Mouse (Mus musculus): ENCODE measurements around the gene Mylk4.

Mylk4 gene

DNA sequence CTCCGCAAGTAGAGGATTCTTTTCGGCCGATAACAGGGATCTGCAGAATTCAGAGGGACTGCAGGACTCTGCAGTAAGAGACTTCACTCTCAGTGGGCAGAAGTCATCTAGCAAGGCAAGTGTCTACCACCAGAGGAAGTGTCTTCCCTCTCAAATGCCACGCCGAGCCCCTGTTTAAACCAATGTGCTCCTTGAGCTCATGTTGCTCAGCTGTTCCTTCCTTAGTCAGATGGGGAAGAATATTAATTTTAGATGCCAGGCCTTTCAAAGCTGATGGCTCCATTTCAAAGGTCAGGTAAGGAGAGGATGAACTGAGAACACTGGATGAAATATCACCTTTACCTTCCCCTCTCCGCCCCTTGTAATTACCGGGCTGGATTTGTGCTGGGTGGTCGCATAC lies at the start of gene Mylk4:
TSS of gene Mylk4 (minus strand) at position 139 of the 400 bp plus-strand sequence.
- DNase-seq = no peak

DNA sequence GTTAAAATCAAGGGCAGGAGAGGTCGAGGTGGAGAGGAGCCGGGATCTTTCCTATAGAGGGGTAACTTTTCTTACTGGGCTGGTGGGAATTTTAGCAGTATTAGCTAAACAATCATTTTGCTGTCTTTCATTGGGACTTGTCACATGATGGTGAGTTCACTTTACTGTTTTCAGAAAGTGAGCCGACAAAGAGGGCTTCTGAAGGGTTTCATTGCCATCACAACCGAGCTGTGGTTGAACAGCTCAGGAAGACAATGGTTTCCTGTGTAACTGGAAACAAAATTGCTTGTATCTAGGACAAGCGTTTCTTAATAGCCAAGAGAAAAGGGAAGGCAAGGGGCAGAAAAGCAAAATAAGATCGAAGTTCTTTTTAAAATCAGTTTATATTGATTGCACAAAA lies 49.5 kb upstream of the Mylk4 start:
- DNase-seq = no peak

DNA sequence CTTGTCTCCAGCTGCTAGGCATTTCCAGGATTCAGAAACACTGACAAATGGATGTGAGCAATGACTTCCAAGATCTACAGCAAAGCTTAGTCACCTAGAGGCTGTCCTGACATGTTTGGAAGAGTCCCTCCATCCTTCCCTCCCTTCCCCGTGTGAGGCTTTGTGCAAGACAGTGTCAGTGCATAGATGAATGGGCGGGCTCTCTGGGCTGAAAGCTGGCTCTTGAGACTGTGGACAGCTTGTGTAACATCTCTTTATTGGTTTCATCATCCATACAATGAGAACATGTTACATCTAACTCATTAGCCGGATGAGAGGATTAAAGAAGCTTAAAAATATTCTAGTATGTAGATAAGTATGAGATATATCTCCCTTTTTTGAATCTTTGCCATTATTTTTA lies 49.0 kb upstream of the Mylk4 start:
- no peak for DNase-seq

DNA sequence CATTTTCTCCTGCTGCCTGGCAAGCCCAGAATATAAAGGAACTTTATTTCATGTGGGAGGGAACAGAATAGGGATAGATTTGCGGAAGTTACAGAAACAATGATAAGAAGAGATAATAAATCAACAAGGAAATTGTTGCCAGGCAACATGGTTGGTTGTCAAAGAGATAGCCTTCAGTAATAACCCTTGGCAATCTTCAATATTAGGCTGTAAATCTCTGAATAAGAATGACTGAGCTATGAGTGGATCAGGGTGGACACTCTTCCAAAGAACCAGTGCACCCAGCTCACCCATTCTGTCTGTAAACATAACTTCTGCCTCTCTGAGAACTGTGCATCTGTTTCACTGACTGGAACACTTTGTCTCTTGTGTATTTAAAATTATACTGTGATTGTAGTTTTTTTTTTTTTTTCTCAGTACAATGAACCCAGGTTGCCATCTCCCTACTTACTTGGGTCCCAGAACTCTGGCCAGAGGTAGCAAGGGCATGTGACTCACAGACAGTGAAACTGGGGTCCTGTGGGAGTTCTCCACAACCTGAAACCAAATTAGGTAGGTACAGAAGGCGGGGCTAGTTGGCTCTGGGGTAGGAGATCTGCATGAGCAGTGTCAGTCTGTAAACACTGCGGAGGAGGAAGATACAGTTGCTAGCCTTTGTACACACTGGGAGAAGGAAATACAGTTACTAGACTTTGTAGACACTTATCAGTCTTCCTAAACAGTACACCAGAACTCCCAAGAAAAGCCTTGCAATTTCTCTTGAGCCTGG lies 47.9 kb upstream of the Mylk4 start:
- DNase-seq = no peak

DNA sequence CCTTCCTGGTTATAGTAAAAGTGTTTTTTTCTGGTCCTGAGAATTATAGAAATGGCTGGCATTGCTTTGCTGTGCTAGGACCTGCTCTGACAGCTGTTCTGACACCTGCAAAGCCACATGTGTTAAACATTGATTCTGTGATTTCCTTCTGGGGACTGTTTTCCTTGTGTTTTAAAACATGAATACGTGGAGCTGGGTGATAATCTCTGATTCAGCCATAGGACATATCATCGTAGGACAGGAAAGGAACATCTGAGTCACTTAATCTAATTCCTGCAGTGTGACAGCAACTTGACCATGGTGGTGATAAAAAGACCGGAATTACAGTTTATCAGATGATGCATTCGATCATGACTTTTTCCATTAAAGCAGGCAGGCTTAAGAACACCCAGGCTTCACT lies 45.1 kb upstream of the Mylk4 start:
- DNase-seq = no peak

DNA sequence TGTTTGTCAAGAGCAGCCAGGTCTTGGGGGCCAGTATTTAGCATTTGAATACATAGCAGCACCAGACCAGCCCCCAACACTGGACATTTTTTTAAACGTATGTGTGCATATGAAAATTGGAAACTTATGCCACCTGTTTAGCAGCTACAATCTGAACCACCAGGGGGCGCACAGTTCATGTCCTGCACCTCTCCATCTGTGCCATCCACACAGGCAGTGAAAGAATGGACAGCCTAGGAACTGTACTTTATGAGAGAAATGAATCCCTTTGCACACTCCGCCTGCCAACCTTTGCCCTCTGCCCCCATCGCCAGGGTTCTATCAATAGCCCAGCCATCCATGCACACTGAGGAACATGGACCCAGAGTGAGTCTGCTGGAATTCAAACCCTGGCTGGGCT lies 44.2 kb upstream of the Mylk4 start:
- DNase-seq = peak; percentile 49 to 78

DNA sequence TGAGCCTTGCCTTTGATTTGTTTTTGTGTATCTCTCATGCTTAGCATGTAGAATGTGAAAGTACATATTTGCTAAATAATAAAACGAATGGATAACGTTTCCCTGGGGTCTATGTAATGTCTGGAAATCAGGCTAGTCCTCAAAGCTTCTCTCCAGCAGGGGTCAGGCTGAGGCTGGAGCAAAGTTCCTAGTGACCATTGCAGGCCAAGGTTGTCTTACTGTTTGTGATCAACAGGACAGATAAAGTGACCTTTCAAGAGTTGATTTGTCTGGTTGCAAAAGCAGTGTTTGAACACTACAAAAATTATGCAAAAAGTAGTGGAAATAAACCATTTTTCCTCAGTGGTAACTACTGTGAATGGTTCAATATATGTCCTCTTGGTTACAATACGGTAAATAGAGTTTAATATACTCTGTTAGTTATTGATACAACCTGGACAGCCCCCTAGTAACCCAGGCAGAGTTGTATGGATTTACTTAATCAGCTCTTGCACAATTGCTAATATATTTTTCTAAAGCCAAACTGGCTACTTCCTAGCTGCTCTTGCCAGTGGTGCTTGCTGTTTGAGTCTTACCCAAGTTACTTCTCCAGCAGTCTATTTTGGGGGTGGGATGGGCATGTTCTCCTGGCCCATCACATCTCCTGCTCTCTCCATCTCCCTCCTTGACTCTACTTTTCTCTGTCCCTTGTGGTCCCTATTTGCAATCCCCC lies 43.5 kb upstream of the Mylk4 start:
- DNase-seq = peak in 1 of 2 experiments; percentile 38

DNA sequence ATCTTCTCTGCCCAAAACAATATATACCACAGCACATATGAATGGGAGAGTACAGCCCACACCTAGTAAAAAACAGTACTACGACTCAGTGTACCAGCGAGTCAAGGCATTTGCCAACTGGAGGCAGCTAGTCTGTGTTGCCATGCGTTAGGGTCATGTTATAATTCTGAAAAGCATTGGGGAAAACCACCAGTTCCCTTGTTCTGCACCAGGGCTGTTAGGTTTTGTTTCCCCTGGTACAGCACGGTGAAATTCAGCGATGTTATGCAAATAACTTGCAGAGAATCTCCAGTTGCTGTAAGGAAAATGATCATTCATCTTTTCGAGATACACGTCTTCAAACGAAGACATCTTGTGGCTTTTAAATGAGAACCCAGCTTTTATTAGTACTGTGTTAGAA lies 41.8 kb upstream of the Mylk4 start:
- no peak for DNase-seq

DNA sequence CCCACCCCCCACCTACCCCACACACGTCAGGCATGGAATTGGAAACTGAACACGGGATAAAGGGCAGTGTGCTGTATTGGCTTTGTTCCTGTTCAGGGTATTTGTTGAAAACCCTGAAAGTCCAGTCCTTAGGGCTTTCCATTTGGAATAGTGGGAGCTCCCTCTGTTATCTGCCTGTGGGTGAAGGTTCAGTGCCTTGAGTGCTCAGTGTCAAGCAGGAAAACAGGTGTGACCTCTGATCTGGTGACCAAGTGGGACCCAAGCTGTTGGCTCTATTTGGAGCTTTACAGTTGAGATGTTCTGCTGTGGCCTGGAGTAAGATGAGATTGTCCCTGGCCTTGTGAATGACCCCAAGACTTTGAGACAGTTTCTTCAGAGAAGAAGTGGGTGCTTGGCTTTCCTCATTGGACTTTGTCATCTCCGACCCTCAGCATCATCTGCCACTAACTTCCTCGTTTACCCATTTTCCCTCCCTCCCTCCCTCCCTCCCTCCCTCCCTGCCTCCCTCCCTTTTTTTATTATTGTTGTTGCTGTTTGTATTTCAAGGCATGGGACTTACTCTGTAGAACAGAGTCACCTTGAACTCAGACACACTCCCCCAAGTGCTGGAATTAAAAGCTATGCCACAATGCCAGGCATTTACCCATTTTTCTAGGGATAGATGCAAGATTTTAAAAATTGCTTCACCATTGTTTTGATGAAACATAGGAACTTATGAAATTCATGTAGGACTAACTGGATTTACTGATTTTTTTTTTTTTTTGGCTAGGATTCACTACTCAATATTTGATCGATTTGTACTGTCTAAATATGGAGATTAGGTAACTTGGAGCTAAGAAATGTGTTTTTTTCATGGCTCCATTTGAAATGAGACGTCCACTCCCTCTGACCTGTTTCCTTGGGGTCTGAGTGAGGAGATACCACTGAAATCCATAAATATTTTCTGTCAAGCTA lies 40.9 kb upstream of the Mylk4 start:
- no peak for DNase-seq

DNA sequence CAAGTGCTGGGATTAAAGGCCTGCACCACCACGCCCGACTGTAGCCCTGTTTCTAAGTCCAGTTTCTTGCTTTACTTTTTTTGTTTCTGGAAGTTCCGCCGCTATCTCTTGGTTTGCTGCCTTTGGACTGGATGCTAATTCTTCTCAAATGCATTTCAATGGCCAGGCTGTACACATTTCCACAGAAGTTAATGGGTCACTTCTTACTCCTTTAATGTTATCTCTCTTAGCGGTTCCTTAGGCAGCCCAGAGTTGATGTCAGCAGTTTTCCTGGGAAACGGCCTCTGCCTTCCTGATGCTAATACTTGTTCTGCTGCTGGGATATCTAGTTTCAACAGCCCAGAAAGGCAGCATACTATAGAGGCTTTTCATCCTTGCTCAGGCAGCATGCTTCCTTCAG lies 39.4 kb upstream of the Mylk4 start:
- DNase-seq = no peak

DNA sequence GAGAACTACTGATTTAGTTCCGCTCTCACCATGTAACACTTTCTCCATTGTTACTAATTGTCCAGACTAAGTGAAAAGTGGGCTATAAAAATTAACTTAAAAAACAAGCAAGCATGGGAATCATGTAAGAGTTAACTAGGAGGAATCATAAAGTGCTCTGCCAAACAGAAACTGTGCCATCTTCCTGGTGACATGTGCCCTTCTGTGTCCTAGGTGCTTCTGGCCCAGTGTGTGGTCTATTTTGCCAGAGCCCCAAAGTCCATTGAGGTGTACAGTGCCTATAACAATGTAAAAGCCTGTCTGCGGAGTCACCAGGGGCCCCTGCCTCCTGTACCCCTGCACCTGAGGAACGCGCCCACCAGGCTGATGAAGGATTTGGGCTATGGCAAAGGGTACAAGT lies 37.9 kb upstream of the Mylk4 start:
- DNase-seq = no peak

DNA sequence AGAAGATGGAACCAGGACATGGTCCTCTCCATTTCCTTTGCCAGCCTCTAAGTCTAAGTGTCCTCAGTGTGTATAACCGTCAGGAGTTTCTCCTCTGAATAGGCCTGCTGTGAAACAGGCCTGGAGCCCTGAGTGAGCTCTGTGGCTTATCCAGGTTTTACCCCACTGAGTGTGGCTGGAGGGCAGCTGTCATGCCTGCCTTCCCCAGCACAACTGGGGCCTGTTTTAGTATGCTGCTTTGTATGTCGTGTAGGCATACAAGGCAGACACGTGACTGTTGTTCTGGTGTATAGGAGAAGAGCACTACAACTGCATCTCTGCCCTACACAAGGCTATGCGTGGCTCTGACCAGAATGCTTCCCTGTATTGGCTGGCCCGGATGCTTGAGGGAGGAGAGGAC lies 36.2 kb upstream of the Mylk4 start:
- no peak for DNase-seq

DNA sequence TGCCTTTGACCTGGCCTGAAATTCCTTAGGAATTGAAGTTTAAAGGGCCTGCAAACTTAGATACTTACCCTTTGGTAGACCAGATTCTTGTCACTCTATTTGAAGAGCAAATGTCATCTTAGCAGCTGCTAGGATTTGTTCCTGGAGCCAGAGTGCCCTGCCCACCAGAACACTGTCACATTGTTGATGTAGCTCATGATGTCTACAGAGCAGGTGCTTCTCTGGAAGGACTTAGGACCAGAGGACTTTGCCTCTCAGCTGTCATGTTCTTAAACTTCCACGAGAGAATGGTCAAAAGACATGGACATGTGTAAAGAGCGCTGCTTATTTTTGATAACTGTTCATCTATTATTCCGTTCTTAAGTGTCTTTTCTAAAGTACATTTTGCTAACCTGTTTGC lies 35.5 kb upstream of the Mylk4 start:
- DNase-seq = no peak

DNA sequence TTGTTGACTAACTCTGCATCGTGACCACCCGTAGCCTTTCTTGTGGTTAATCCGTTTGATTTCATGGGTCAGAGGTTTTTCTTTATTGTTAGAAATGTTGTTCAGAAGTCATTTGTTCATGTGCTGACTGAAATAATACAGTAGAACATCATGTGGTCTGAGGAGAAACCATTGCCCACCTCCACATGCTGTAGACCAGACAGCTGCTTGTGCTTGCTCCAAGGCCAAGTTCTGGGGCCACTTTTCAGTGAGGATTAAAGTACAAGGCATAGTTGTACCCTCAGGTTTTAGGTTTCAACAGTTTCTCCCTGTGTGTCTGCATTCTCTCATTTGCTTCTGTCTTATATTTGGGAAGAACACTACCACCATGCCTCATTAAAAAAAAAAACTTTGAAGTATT lies 23.9 kb upstream of the Mylk4 start:
- no peak for DNase-seq

DNA sequence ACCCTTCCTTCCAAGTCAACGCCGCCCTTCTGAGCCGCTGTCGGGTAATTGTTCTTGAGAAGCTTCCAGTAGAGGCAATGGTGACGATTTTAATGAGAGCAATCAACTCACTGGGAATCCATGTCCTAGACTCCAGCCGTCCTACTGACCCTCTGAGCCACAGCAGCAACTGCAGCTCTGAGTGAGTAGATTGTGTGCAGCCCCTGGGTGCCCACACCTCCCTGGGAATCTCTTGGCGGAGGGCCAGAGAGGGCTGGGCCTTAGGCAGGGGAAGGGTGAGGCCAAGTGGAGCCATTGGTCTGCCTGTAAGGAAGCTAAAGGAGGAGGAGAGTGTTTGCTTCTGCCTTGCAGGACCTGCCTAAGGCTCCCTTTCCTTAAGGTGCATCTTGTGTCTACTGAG lies 23.1 kb upstream of the Mylk4 start:
- peak; percentile 21 to 38 for DNase-seq

DNA sequence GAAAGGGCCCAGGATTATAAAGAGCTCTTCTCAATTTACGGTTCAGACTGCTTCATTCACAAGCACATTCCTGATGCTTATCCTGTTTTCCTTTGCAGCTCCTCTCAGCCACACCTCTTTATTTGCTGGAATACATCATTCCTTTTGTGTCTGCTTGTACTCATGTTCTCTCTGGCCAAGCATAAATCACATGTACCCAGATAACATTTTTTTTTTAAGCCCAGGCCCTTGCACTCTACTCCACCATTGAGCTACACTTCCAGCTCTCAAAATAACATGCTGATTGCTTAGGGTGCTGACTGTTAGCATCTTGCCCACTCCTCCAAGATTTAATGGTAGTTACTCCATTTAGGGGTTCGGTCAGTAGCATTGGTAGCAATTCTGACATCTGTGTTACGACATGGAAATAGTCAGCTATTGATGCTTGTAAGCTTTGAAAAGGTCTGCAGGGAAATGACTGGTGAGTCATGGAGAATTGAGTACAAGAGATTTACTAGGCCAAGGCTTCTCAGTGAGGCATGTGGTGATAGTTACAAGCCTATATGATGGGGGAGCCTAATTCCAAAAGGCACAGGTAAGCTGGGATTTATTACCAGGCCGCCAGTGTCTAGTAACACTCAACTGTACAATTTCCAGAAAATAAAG lies 20.1 kb upstream of the Mylk4 start:
- no peak for DNase-seq

DNA sequence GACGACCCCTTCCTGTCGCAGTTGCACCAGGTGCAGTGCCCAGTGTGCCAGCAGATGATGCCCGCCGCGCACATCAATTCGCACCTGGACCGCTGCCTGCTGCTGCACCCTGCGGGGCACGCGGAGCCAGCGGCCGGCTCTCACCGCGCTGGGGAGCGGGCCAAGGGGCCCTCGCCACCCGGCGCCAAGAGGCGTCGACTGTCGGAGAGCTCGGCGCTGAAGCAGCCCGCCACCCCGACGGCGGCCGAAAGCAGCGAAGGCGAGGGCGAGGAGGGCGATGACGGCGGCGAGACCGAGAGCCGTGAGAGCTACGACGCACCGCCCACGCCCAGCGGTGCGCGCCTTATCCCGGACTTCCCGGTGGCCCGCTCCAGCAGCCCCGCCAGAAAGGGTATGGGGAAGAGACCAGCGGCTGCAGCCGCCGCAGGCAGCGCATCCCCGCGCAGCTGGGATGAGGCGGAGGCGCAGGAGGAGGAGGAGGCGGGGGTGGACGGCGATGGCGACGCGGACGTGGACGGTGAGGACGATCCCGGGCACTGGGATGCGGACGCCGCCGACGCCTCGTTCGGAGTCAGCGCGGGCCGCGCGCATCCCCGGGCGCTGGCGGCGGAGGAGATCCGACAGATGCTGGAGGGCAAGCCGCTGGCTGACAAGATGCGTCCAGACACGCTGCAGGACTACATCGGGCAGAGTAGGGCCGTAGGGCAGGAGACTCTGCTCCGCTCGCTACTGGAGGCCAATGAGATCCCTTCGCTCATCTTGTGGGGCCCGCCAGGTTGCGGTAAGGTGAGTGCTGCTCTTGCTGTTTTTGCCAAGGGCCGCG lies 18.7 kb upstream of the Mylk4 start, which contains the start of gene D930007J09Rik:
TSS of gene D930007J09Rik (minus strand) at position 591 of the 823 bp plus-strand sequence.
- peak; percentile 35 to 66 for DNase-seq

DNA sequence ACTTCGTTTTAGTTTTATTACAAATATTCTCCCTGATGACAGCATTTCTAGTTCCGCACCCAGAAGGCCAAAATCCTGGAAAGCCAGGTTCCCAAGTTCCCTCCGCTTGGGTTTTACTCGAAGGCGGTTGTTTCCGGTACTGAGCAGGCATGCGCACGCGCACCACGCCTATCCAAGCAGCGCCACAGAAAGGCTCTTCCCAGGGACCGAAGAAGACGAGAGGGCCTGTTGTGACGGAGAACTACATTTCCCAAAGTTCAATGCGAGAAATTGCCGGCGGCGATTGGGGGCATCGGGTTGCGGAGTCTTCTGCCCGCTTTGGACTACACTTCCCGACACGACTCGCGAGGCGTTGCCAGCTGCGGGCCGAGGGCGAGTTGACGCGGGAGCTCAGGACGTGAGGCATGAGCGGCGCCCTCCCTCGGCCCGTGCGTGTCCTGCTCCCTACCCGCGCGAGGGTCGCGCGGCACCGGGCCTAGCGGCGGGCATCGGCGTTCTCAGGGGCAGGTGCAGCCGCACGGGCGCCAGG lies 18.0 kb upstream of the Mylk4 start, which contains the start of gene Wrnip1:
TSS of gene Wrnip1 (plus strand) at position 346 of the 529 bp plus-strand sequence.
- peak; percentile 97 to 99 for DNase-seq

DNA sequence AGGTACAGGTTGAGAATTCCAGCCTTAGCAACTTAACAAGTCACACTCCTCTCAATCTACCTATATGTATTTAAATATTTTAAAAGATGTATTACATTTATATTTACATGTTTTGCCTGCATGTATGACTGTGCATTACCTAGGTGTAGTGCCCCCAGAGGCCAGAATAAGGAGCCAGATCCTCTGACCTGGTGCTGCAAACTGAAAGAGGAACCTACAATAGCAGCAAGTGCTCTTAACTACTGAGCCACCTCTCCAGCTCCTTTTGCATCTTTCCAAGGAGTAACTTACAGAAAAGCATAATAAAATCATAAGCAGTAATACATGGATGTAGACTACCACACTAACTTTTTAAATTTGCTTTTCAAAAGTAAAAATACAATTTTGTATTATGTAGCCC lies 17.1 kb upstream of the Mylk4 start:
- peak in 1 of 2 experiments; percentile 4 for DNase-seq

DNA sequence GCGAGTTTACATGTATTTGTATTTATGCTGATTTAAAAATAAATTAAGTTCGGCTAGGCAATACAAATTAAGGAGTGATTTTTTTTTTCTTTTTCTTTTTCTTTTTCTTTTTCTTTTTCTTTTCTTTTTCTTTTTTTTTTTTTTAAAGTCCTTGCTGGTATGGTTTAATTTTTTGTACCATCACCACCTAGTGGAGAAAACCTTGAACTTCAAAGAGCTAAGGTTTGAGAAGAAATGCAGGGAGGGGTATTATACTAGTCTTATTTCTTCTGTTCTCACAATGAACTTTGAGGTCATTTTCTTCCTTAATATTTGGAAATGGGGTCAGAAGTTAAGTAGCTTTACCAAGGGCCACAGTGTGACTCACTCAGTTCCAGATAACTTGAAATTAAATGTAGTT lies 15.4 kb upstream of the Mylk4 start:
- no peak for DNase-seq

DNA sequence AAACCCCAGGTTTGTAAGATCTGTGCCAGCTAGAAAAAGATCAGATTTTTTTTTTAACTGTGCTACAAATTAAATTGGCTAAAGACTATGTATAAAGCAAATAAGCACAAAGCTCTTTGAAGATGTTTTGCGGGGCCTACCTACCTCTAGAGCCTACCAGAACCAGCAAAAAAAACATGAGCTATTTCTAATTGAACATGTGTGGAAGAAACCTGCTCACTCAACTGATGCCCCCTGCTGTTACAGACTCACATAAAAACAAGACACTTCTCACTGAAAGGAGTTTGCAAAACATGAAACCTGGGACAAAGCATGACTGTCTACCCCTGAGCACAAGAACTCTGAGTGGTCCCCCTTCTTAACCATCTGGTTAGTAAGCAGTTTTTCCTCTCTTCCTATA lies 13.3 kb upstream of the Mylk4 start:
- peak in 1 of 2 experiments; percentile 8 for DNase-seq

All from kidney, postnatal 25 days (tissue).